Mouse (Mus musculus): Measurements from ENCODE around the gene Mex3b. TPM values are rescaled to one million over a fixed set of nuclear protein-coding genes. Genes with fewer than 3 reads are reported as not detected.

Mex3b gene
- polyA plus RNA-seq, 1 experiment from 2014 or later = 43.3 TPM

- Histone ChIP-seq H3K9ac (replicated peaks) (peak overlapping the region; percentile 100), H3K4me1 (peaks cover 30% of the 10 kb centered on the region), H3K36me3 (peaks cover 27% of the 10 kb centered on the region), H3K4me3 (peak overlapping the region; percentile 91), H3K4me2 (replicated peaks) (peak overlapping the region; percentile 95), H3K27me3 (no peaks in the 10 kb centered on the region), H3K9me3 (no peaks in the 10 kb centered on the region), H3K27ac (replicated peaks) (peak overlapping the region; percentile 99)
- no peak for ATAC-seq (ENCODE audit: low FRiP score, low read depth)
- under 1% methylated on average over 56 of the region's 56 CpGs for WGBS
These were observed 1.4 kb downstream of the Mex3b start for GRCm38 (mm10) chr7:82868309-82869230.

GRCm38 (mm10) chr7:82869231-82870147 is 2.4 kb downstream of the Mex3b start:
- H3K27ac ChIP-seq (replicated peaks) = peak overlapping the region; percentile 99
- peak overlapping the region; percentile 95 for H3K4me2 ChIP-seq (replicated peaks)
- H3K36me3 ChIP-seq = peaks cover 27% of the 10 kb centered on the region
- peak overlapping the region; percentile 91 for H3K4me3 ChIP-seq
- H3K4me1 ChIP-seq = peaks cover 23% of the 10 kb centered on the region
- peak overlapping the region; percentile 100 for H3K9ac ChIP-seq (replicated peaks)
- 1% methylated on average over 55 of the region's 56 CpGs for WGBS
- ATAC-seq (ENCODE audit: low FRiP score, low read depth) = no peak
- no peaks in the 10 kb centered on the region for H3K9me3 ChIP-seq
- H3K27me3 ChIP-seq = no peaks in the 10 kb centered on the region

DNA sequence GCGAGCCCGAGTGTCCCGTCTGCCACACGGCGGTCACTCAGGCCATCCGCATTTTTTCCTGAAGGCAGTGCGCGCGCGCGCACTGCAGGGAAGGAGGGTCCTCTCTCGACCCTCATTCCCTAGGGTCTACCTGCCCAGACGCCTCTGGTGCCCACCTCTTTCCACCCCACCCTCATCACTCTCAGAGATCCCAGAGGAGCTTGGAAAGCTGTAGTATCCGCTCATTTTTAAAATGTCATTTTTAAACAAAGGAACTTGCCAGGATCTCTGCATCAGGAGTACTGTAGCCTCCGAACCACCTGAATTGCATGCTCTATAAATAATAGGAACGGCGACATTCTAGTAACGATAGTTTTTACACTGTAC is 3.0 kb downstream of the Mex3b start:
- peak overlapping the region; percentile 91 for H3K4me3 ChIP-seq
- no peaks in the 10 kb centered on the region for H3K9me3 ChIP-seq
- H3K4me2 ChIP-seq (replicated peaks) = peak overlapping the region; percentile 95
- peaks cover 17% of the 10 kb centered on the region for H3K4me1 ChIP-seq
- no peak for ATAC-seq (ENCODE audit: low FRiP score, low read depth)
- WGBS = 14% methylated on average over 18 of the region's 18 CpGs
- peak overlapping the region; percentile 99 for H3K27ac ChIP-seq (replicated peaks)
- no peaks in the 10 kb centered on the region for H3K27me3 ChIP-seq
- H3K9ac ChIP-seq (replicated peaks) = peak overlapping the region; percentile 100
- peaks cover 27% of the 10 kb centered on the region for H3K36me3 ChIP-seq

GRCm38 (mm10) chr7:82876551-82876950 is 9.4 kb downstream of the Mex3b start:
- H3K9ac ChIP-seq (replicated peaks) = no peak overlapping the region
- 65% methylated on average over 4 of the region's 5 CpGs for whole genome bisulfite sequencing
- no peaks in the 10 kb centered on the region for H3K27me3 ChIP-seq
- no peak for ATAC-seq (ENCODE audit: low FRiP score, low read depth)
- no peaks in the 10 kb centered on the region for H3K9me3 ChIP-seq
- no peak overlapping the region for H3K27ac ChIP-seq (replicated peaks)
- no peak overlapping the region for H3K4me3 ChIP-seq
- peaks cover 12% of the 10 kb centered on the region for H3K4me1 ChIP-seq
- H3K4me2 ChIP-seq (replicated peaks) = no peak overlapping the region
- H3K36me3 ChIP-seq = peaks cover 8% of the 10 kb centered on the region; the same call in 1 of the 2 replicates

DNA sequence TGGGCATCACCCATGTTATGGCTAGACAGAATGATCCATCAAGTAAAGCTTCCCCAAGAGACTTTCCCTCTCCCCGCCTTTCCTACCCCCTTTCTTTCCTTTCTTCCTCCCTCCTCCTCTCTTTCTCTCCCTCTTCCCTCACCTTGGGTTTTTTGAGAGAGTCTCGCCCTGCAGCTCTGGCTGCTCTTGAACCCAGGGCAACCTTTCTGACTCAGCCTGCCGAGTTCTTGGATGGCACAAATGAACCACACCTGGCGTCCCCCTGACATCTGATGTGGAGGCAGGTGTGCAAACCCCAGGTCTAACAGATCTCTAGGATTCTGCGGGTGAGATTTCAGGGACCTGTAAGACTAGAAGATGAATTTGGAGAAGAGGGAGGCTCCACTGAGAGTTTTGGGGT is 12.9 kb downstream of the Mex3b start:
- Histone ChIP-seq H3K36me3 (no peaks in the 10 kb centered on the region), H3K4me2 (replicated peaks) (no peak overlapping the region), H3K27ac (replicated peaks) (no peak overlapping the region), H3K9me3 (no peaks in the 10 kb centered on the region), H3K9ac (replicated peaks) (no peak overlapping the region), H3K4me3 (no peak overlapping the region), H3K27me3 (no peaks in the 10 kb centered on the region), H3K4me1 (0 out of 2 replicates have a peak, but pooled peaks cover 4% of the 10 kb centered on the region)
- 92% methylated on average over 5 of the region's 5 CpGs for WGBS
- ATAC-seq (ENCODE audit: low FRiP score, low read depth) = no peak

DNA sequence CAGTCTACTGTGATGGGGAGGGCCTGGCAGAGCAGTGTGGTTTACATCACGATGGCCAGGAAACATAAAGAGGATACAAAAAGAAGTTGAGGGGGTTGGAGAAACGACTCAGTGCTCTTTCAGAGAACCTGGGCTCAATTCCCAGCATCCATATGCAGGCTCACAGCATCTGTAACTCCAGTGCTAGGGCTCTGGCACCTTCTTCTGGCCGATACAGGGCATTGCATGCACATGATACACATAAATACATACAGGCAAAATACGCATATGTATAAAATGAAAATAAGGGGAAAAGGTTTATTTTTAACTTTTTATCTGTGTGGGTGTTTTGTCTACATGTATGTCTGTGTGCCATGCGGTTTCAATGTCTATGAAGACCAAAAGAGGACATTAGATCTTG is 13.6 kb downstream of the Mex3b start:
- Histone ChIP-seq H3K4me1 (0 out of 2 replicates have a peak, but pooled peaks cover 4% of the 10 kb centered on the region), H3K36me3 (no peaks in the 10 kb centered on the region), H3K27ac (replicated peaks) (no peak overlapping the region), H3K4me2 (replicated peaks) (no peak overlapping the region), H3K4me3 (no peak overlapping the region), H3K9ac (replicated peaks) (no peak overlapping the region), H3K9me3 (no peaks in the 10 kb centered on the region), H3K27me3 (no peaks in the 10 kb centered on the region)
- 92% methylated on average over 5 of the region's 5 CpGs for WGBS
- ATAC-seq (ENCODE audit: low FRiP score, low read depth) = no peak

DNA sequence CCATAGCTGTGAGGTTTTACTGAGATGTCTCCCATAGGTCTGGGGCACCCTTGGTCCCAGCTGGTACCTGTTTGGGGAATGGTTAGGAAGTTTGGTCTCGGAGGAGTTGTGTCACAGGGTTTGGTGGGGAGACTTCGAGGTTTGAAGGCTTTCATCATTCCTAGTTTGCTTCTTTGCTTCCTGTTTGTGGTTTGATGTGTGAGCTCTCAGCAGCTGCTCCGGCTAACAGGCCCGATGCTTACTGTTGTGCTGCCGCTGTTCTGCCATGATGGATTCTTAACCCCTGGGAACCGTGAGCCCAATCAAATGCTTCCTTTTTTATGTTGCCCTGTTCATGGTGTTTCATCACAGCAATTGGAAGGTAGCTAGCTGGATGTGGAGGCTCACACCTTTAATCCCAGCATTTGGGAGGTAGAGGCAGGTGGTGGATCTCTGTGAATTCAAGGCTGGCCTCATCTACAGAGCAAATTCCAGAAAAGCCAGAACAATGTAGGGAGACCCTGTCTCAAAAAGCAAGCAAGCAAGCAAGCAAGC is 23.3 kb downstream of the Mex3b start:
- no peak for ATAC-seq (ENCODE audit: low FRiP score, low read depth)
- 90% methylated on average over 6 of the region's 6 CpGs for WGBS

GRCm38 (mm10) chr7:82890875-82891515 is 23.9 kb downstream of the Mex3b start:
- Histone ChIP-seq H3K27ac (replicated peaks) (no peak overlapping the region), H3K36me3 (no peaks in the 10 kb centered on the region), H3K9ac (replicated peaks) (no peak overlapping the region), H3K27me3 (no peaks in the 10 kb centered on the region), H3K9me3 (no peaks in the 10 kb centered on the region), H3K4me2 (replicated peaks) (no peak overlapping the region), H3K4me3 (no peak overlapping the region), H3K4me1 (no peaks in the 10 kb centered on the region)
- no peak for ATAC-seq (ENCODE audit: low FRiP score, low read depth)
- 12% methylated on average over 1 of the region's 1 CpGs for WGBS

More for the DNA sequence above, 23.3 kb downstream of the Mex3b start:
- Histone ChIP-seq H3K27ac (replicated peaks) (no peak overlapping the region), H3K4me2 (replicated peaks) (no peak overlapping the region), H3K4me3 (no peak overlapping the region), H3K9me3 (no peaks in the 10 kb centered on the region), H3K27me3 (no peaks in the 10 kb centered on the region), H3K36me3 (no peaks in the 10 kb centered on the region), H3K4me1 (no peaks in the 10 kb centered on the region), H3K9ac (replicated peaks) (no peak overlapping the region)

- Histone ChIP-seq H3K27ac (replicated peaks) (no peak overlapping the region), H3K4me1 (no peaks in the 10 kb centered on the region), H3K4me3 (no peak overlapping the region), H3K36me3 (no peaks in the 10 kb centered on the region), H3K4me2 (replicated peaks) (no peak overlapping the region), H3K9ac (replicated peaks) (no peak overlapping the region), H3K9me3 (no peaks in the 10 kb centered on the region), H3K27me3 (no peaks in the 10 kb centered on the region)
- ATAC-seq (ENCODE audit: low FRiP score, low read depth) = no peak
- 83% methylated on average over 1 of the region's 1 CpGs for WGBS
These were observed 27.2 kb downstream of the Mex3b start for GRCm38 (mm10) chr7:82894366-82894765.

- no peak overlapping the region for H3K9ac ChIP-seq (replicated peaks)
- H3K4me1 ChIP-seq = no peaks in the 10 kb centered on the region
- H3K4me3 ChIP-seq = no peak overlapping the region
- no peak for ATAC-seq (ENCODE audit: low FRiP score, low read depth)
- WGBS = 74% methylated on average over 2 of the region's 2 CpGs
- H3K4me2 ChIP-seq (replicated peaks) = no peak overlapping the region
- no peaks in the 10 kb centered on the region for H3K27me3 ChIP-seq
- H3K27ac ChIP-seq (replicated peaks) = no peak overlapping the region
- H3K9me3 ChIP-seq = no peaks in the 10 kb centered on the region
- no peaks in the 10 kb centered on the region for H3K36me3 ChIP-seq
These were observed 28.5 kb downstream of the Mex3b start for GRCm38 (mm10) chr7:82895606-82896005.

DNA sequence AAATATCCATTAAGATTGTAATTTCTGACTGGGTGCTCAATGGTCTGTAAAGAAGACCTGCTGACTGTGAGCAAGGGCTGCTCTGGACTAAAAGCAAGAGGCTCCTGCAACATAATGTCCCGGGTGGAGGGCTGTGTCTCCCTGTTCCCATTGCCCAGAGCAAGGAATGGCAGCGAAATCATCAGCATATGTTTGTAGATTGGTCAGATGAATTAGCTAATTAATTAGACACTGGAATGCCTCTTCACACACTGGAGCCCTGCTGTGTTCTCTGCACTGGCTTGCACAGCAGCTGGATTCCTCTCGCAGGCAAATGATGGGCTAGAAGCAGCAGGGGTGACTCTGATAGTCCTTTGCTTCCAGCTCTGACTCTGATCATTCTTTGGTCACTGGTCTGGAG is 29.6 kb downstream of the Mex3b start:
- Histone ChIP-seq H3K9me3 (no peaks in the 10 kb centered on the region), H3K27me3 (no peaks in the 10 kb centered on the region), H3K4me2 (replicated peaks) (no peak overlapping the region), H3K27ac (replicated peaks) (no peak overlapping the region), H3K36me3 (no peaks in the 10 kb centered on the region), H3K4me1 (no peaks in the 10 kb centered on the region), H3K4me3 (no peak overlapping the region), H3K9ac (replicated peaks) (no peak overlapping the region)
- no peak for ATAC-seq (ENCODE audit: low FRiP score, low read depth)
- 40% methylated on average over 3 of the region's 3 CpGs for WGBS
